Mouse (Mus musculus) testis, adult 2 months (tissue): ENCODE results near the gene Ccr1l1.

Experiments used
- CTCF ChIP-seq: fragments of 200-500 bp; IDR thresholded peaks from 2 replicates; pipeline ENCODE4 v1.5.1; 2012; ENCODE audit warnings: low read depth, mild to moderate bottlenecking, inconsistent platforms, low read length, moderate library complexity; ENCODE audit not compliant: control insufficient read depth, insufficient read depth, insufficient replicate concordance
- POLR2A ChIP-seq: fragments of 200-500 bp; IDR thresholded peaks from 2 replicates; pipeline ENCODE4 v1.6.1; 2012; ENCODE audit warnings: low read depth, mild to moderate bottlenecking, inconsistent platforms, low read length, moderate library complexity; ENCODE audit not compliant: control insufficient read depth

DNA sequence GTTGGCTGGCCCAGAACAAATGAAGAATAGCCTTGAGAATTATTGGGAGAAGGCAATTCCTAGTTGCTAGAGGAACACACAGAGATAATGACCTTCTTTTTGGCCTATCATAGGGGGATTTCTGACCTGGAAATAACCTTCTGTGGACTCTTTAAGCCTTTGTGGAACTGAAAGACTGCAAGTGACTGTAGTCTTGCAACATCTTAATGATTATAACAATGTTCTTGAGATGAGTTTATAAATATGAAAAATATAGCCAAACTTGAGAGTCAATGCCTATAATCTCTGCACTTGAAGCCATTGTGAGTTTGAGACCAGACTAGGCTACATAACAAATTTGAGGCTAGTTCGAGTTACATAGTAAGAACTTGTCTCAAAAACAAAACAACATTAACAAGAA lies 21.3 kb downstream of the Ccr1l1 start:
- TF ChIP-seq CTCF (no peak), POLR2A (no peak)
